Comparison of ENCODE assay signal across 13 mouse cellular contexts in genomic region chr17:73270871-73271796, GRCm38 (mm10).
DNase-seq lines count a peak whose midpoint lies in the region; ATAC-seq lines count a peak whose summit lies in the region.
"Had no signal": no experiment of that assay in that cellular context is flagged by ENCODE, and none has a peak within 500 bp of the region (broad histone marks: within the 10 kb centered on the region; RNA-seq: fewer than 3 reads in every experiment).

No protein-coding gene starts in this region.

- H3K4me1 ChIP-seq in neural tube, embryonic 13.5 days (replicated peaks) = peaks cover 6% of the 10 kb centered on the region; the same call in 1 of the 2 replicates
- H3K4me1 ChIP-seq in forebrain, embryonic 16.5 days (replicated peaks; ENCODE audit: control insufficient read depth, insufficient read depth, low read length) = peaks cover 12% of the 10 kb centered on the region
- H3K4me1 ChIP-seq in neural tube, embryonic 14.5 days (ENCODE audit: control insufficient read depth, insufficient read depth, low read length) = peaks cover 3% of the 10 kb centered on the region; the same call in 1 of the 2 replicates
- H3K4me1 ChIP-seq: limb, embryonic 15.5 days; stomach, embryonic 15.5 days had no signal

- DNase-seq in cerebellum, postnatal 25 days = peak; percentile 31 to 53
- no peak for DNase-seq in cerebellum, adult 9-10 months
- no peak for DNase-seq in neural tube, embryonic 10.5 days (ENCODE audit: extremely low spot score, low spot score)
- no peak for DNase-seq in ovary, postnatal 10 days (ENCODE audit: low spot score)
- no peak for DNase-seq in adrenal gland, postnatal 14 days
- DNase-seq: heart, postnatal 4 days; kidney, postnatal 4 days; lung, postnatal 36 days had no signal

- H3K9me3 ChIP-seq in neural tube, embryonic 13.5 days = peaks cover 4% of the 10 kb centered on the region; the same call in 1 of the 2 replicates
- H3K9me3 ChIP-seq in forebrain, embryonic 16.5 days (ENCODE audit: control insufficient read depth, low read length) = no peaks in the 10 kb centered on the region
- H3K9me3 ChIP-seq in neural tube, embryonic 14.5 days (ENCODE audit: control insufficient read depth, low read length) = no peaks in the 10 kb centered on the region
- H3K9me3 ChIP-seq: limb, embryonic 15.5 days; stomach, embryonic 15.5 days had no signal

- peak; percentile 56; the same call in 1 of the 2 replicates for ATAC-seq in neural tube, embryonic 13.5 days (ENCODE audit: low read depth)
- ATAC-seq in forebrain, embryonic 16.5 days = peak; percentile 79
- ATAC-seq in neural tube, embryonic 14.5 days (ENCODE audit: low read depth) = no peak

- no peak overlapping the region for H3K4me3 ChIP-seq in neural tube, embryonic 13.5 days
- no peak overlapping the region for H3K4me3 ChIP-seq in forebrain, embryonic 16.5 days (replicated peaks; ENCODE audit: low read length)
- H3K4me3 ChIP-seq in neural tube, embryonic 14.5 days (ENCODE audit: low read depth, low read length) = no peak overlapping the region
- H3K4me3 ChIP-seq: limb, embryonic 15.5 days; stomach, embryonic 15.5 days had no signal

- no peaks in the 10 kb centered on the region for H3K36me3 ChIP-seq in neural tube, embryonic 13.5 days
- H3K36me3 ChIP-seq in forebrain, embryonic 16.5 days (ENCODE audit: control insufficient read depth, insufficient read depth) = no peaks in the 10 kb centered on the region
- H3K36me3 ChIP-seq in neural tube, embryonic 14.5 days (ENCODE audit: control insufficient read depth, insufficient read depth, low read length) = no peaks in the 10 kb centered on the region
- H3K36me3 ChIP-seq: limb, embryonic 15.5 days; stomach, embryonic 15.5 days had no signal

- no peaks in the 10 kb centered on the region for H3K27me3 ChIP-seq in neural tube, embryonic 13.5 days
- H3K27me3 ChIP-seq in forebrain, embryonic 16.5 days (replicated peaks; ENCODE audit: control insufficient read depth, insufficient read depth, low read length) = no peaks in the 10 kb centered on the region
- no peaks in the 10 kb centered on the region for H3K27me3 ChIP-seq in neural tube, embryonic 14.5 days (ENCODE audit: control insufficient read depth, insufficient read depth, low read length)
- H3K27me3 ChIP-seq: limb, embryonic 15.5 days; stomach, embryonic 15.5 days had no signal

- no peak overlapping the region for H3K4me2 ChIP-seq in neural tube, embryonic 13.5 days
- H3K4me2 ChIP-seq in forebrain, embryonic 16.5 days (ENCODE audit: low read length) = no peak overlapping the region
- H3K4me2 ChIP-seq in neural tube, embryonic 14.5 days (ENCODE audit: low read depth, low read length) = no peak overlapping the region
- H3K4me2 ChIP-seq: limb, embryonic 15.5 days; stomach, embryonic 15.5 days had no signal

- H3K9ac ChIP-seq in neural tube, embryonic 13.5 days = no peak overlapping the region
- no peak overlapping the region for H3K9ac ChIP-seq in forebrain, embryonic 16.5 days (replicated peaks; ENCODE audit: low read depth, low read length)
- H3K9ac ChIP-seq in neural tube, embryonic 14.5 days (replicated peaks; ENCODE audit: low read depth, low read length) = no peak overlapping the region
- H3K9ac ChIP-seq: limb, embryonic 15.5 days; stomach, embryonic 15.5 days had no signal

- H3K27ac ChIP-seq in neural tube, embryonic 13.5 days (replicated peaks) = peak overlapping the region; percentile 38; the same call in 1 of the 2 replicates
- peak overlapping the region; percentile 70 for H3K27ac ChIP-seq in forebrain, embryonic 16.5 days (ENCODE audit: low read length)
- peak overlapping the region; percentile 28; the same call in 1 of the 2 replicates for H3K27ac ChIP-seq in neural tube, embryonic 14.5 days (ENCODE audit: low read depth, low read length)
- H3K27ac ChIP-seq: limb, embryonic 15.5 days; stomach, embryonic 15.5 days had no signal

- 86% methylated on average over 15 of the region's 15 CpGs for WGBS in neural tube, embryonic 13.5 days
- 72% methylated on average over 15 of the region's 15 CpGs for WGBS in forebrain, embryonic 16.5 days
- WGBS in neural tube, embryonic 14.5 days = 83% methylated on average over 15 of the region's 15 CpGs

Comparison
In these comparisons a context has a peak if more than half of its experiments do, and no peak if none do; other contexts are left out.
1. DNase-seq: peak in cerebellum, postnatal 25 days (2 of 2); none in cerebellum, adult 9-10 months (single experiment), neural tube, embryonic 10.5 days (single experiment), ovary, postnatal 10 days (single experiment) and adrenal gland, postnatal 14 days (single experiment).
2. Peak in every context shown above with its lines, with median percentiles within 50 percentile points of each other: H3K27ac ChIP-seq.